Mouse (Mus musculus) liver, embryonic 14.5 days (tissue): ENCODE results near the gene Gm21974.

Experiments
- CTCF ChIP-seq: IDR thresholded peaks from 2 replicates; pipeline ENCODE4 v1.5.1; 2016; ENCODE audit warnings: antibody characterized with exemption, low read depth, control low read depth
- EP300 ChIP-seq: IDR thresholded peaks from 2 replicates; pipeline ENCODE4 v1.6.1; 2016; ENCODE audit warnings: antibody characterized with exemption, low read depth

GRCm38 (mm10) chr7:127876041-127876466, 19.2 kb downstream of the Gm21974 start, which contains the start of gene Zfp646:
- TF ChIP-seq CTCF: no peak
- TF ChIP-seq EP300: no peak
